Mouse (Mus musculus): ENCODE results near the gene Atad5. TPM values are rescaled to one million over a fixed set of nuclear protein-coding genes. Genes with fewer than 3 reads are reported as not detected.

The Atad5 gene
- polyA plus RNA-seq, 1 experiment: 0.18 TPM

GRCm38 (mm10) chr11:80150566-80150965 is 61.4 kb downstream of the Atad5 start:
- 51% methylated on average over 5 of the region's 5 CpGs for WGBS
- Histone ChIP-seq H3K27me3 (ENCODE audit: control insufficient read depth, insufficient read depth, low read length) (no peaks in the 10 kb centered on the region), H3K4me3 (ENCODE audit: low read depth, low read length) (no peak overlapping the region), H3K4me1 (ENCODE audit: control insufficient read depth, insufficient read depth, insufficient read length, low read length) (peaks cover 13% of the 10 kb centered on the region), H3K36me3 (ENCODE audit: control insufficient read depth, insufficient read depth, low read length) (no peaks in the 10 kb centered on the region), H3K27ac (ENCODE audit: insufficient read depth, low read depth, low read length) (no peak overlapping the region)
- TF ChIP-seq CTCF (IDR thresholded peaks at IDR 0.05; ENCODE audit: extremely low read depth, insufficient read length, insufficient replicate concordance, low read depth, low read length): no peak

GRCm38 (mm10) chr11:80151541-80151940 is 62.3 kb downstream of the Atad5 start:
- Histone ChIP-seq H3K4me1 (ENCODE audit: control insufficient read depth, insufficient read depth, insufficient read length, low read length) (peaks cover 10% of the 10 kb centered on the region), H3K4me3 (ENCODE audit: low read depth, low read length) (no peak overlapping the region), H3K27me3 (ENCODE audit: control insufficient read depth, insufficient read depth, low read length) (no peaks in the 10 kb centered on the region), H3K36me3 (ENCODE audit: control insufficient read depth, insufficient read depth, low read length) (no peaks in the 10 kb centered on the region; the same call in 1 of the 2 replicates), H3K27ac (ENCODE audit: insufficient read depth, low read depth, low read length) (peak overlapping the region; percentile 66)
- WGBS: 34% methylated on average over 2 of the region's 2 CpGs
- TF ChIP-seq CTCF (IDR thresholded peaks at IDR 0.05; ENCODE audit: extremely low read depth, insufficient read length, insufficient replicate concordance, low read depth, low read length) (no peak), POLR2A (IDR thresholded peaks at IDR 0.05; ENCODE audit: low read depth, low read length) (no peak)

GRCm38 (mm10) chr11:80152376-80152775 is 63.2 kb downstream of the Atad5 start:
- Histone ChIP-seq H3K4me1 (ENCODE audit: control insufficient read depth, insufficient read depth, insufficient read length, low read length) (peaks cover 7% of the 10 kb centered on the region), H3K36me3 (ENCODE audit: control insufficient read depth, insufficient read depth, low read length) (no peaks in the 10 kb centered on the region; the same call in none of the 2 replicates), H3K27me3 (ENCODE audit: control insufficient read depth, insufficient read depth, low read length) (no peaks in the 10 kb centered on the region), H3K4me3 (ENCODE audit: low read depth, low read length) (no peak overlapping the region), H3K27ac (ENCODE audit: insufficient read depth, low read depth, low read length) (peak overlapping the region; percentile 66)
- 73% methylated on average over 8 of the region's 8 CpGs for WGBS
- TF ChIP-seq CTCF (IDR thresholded peaks at IDR 0.05; ENCODE audit: extremely low read depth, insufficient read length, insufficient replicate concordance, low read depth, low read length) (no peak), POLR2A (IDR thresholded peaks at IDR 0.05; ENCODE audit: low read depth, low read length) (no peak)

GRCm38 (mm10) chr11:80153857-80154495 is 64.8 kb downstream of the Atad5 start, which contains the start of gene Adap2:
Adap2 (plus strand) TSS chr11:80154105.
- Histone ChIP-seq H3K27me3 (ENCODE audit: control insufficient read depth, insufficient read depth, low read length) (no peaks in the 10 kb centered on the region), H3K27ac (ENCODE audit: insufficient read depth, low read depth, low read length) (peak within 1 kb of the TSS; percentile 57), H3K36me3 (ENCODE audit: control insufficient read depth, insufficient read depth, low read length) (no peaks in the 10 kb centered on the region; the same call in none of the 2 replicates), H3K4me3 (ENCODE audit: low read depth, low read length) (peak within 1 kb of the TSS; percentile 80), H3K4me1 (ENCODE audit: control insufficient read depth, insufficient read depth, insufficient read length, low read length) (peaks cover 9% of the 10 kb centered on the region)
- under 1% methylated on average over 47 of the region's 47 CpGs for WGBS
- TF ChIP-seq POLR2A (IDR thresholded peaks at IDR 0.05; ENCODE audit: low read depth, low read length): peak; percentile 90
- TF ChIP-seq CTCF (IDR thresholded peaks at IDR 0.05; ENCODE audit: extremely low read depth, insufficient read length, insufficient replicate concordance, low read depth, low read length): no peak

GRCm38 (mm10) chr11:80154501-80154900 is 65.3 kb downstream of the Atad5 start:
- no peak for TF ChIP-seq CTCF (IDR thresholded peaks at IDR 0.05; ENCODE audit: extremely low read depth, insufficient read length, insufficient replicate concordance, low read depth, low read length)
- TF ChIP-seq POLR2A (IDR thresholded peaks at IDR 0.05; ENCODE audit: low read depth, low read length): no peak

GRCm38 (mm10) chr11:80155541-80155940 is 66.3 kb downstream of the Atad5 start:
- WGBS: 82% methylated on average over 8 of the region's 8 CpGs
- Histone ChIP-seq H3K27ac (ENCODE audit: insufficient read depth, low read depth, low read length) (peak overlapping the region; percentile 53; the same call in 1 of the 2 replicates), H3K4me1 (ENCODE audit: control insufficient read depth, insufficient read depth, insufficient read length, low read length) (peaks cover 19% of the 10 kb centered on the region), H3K27me3 (ENCODE audit: control insufficient read depth, insufficient read depth, low read length) (no peaks in the 10 kb centered on the region), H3K36me3 (ENCODE audit: control insufficient read depth, insufficient read depth, low read length) (peaks cover 1% of the 10 kb centered on the region), H3K4me3 (ENCODE audit: low read depth, low read length) (peak overlapping the region; percentile 80)
- no peak for TF ChIP-seq POLR2A (IDR thresholded peaks at IDR 0.05; ENCODE audit: low read depth, low read length)
- TF ChIP-seq CTCF (IDR thresholded peaks at IDR 0.05; ENCODE audit: extremely low read depth, insufficient read length, insufficient replicate concordance, low read depth, low read length): no peak

More at GRCm38 (mm10) chr11:80154501-80154900, 65.3 kb downstream of the Atad5 start:
- no peaks in the 10 kb centered on the region; the same call in none of the 2 replicates for H3K36me3 ChIP-seq (ENCODE audit: control insufficient read depth, insufficient read depth, low read length)
- peaks cover 14% of the 10 kb centered on the region for H3K4me1 ChIP-seq (ENCODE audit: control insufficient read depth, insufficient read depth, insufficient read length, low read length)
- H3K27me3 ChIP-seq (ENCODE audit: control insufficient read depth, insufficient read depth, low read length): no peaks in the 10 kb centered on the region
- H3K4me3 ChIP-seq (ENCODE audit: low read depth, low read length): peak overlapping the region; percentile 80
- WGBS: 35% methylated on average over 25 of the region's 25 CpGs
- peak overlapping the region; percentile 53 for H3K27ac ChIP-seq (ENCODE audit: insufficient read depth, low read depth, low read length)

- 87% methylated on average over 4 of the region's 4 CpGs for WGBS
- Histone ChIP-seq H3K36me3 (ENCODE audit: control insufficient read depth, insufficient read depth, low read length) (peaks cover 1% of the 10 kb centered on the region), H3K4me1 (ENCODE audit: control insufficient read depth, insufficient read depth, insufficient read length, low read length) (peaks cover 19% of the 10 kb centered on the region), H3K4me3 (ENCODE audit: low read depth, low read length) (peak overlapping the region; percentile 6; the same call in 1 of the 2 replicates), H3K27ac (ENCODE audit: insufficient read depth, low read depth, low read length) (peak overlapping the region; percentile 24; the same call in 1 of the 2 replicates), H3K27me3 (ENCODE audit: control insufficient read depth, insufficient read depth, low read length) (no peaks in the 10 kb centered on the region)
- TF ChIP-seq CTCF (IDR thresholded peaks at IDR 0.05; ENCODE audit: extremely low read depth, insufficient read length, insufficient replicate concordance, low read depth, low read length) (no peak), POLR2A (IDR thresholded peaks at IDR 0.05; ENCODE audit: low read depth, low read length) (no peak)
Observed at GRCm38 (mm10) chr11:80155961-80156360, 66.8 kb downstream of the Atad5 start.

Measured in small intestine, adult 2 months (tissue).